Mouse (Mus musculus): ENCODE measurements around the gene Slc16a3. TPM values are rescaled to one million over a fixed set of nuclear protein-coding genes. Genes with fewer than 3 reads are reported as not detected.

The Slc16a3 gene
- polyA plus RNA-seq, 1 experiment = 28.8 TPM

DNA sequence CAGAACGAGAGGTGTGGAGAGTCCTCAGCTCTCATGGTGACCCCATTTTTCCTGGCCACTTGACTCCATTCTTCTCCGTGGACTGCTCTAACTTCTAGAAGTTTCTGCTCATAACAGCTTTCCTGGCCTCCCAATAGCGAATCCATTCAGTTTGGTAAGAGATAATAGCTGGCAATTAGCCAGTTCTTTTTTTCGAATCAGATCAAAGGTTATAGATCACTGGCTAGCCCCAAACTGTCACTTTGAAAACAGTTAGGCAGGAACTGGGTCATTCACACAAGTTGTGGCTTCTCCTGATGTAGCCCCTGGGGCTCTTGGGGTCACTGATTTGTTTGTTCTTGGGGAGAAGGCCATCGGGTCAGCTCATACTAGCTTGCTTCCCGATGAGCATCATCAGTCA, 46.5 kb downstream of the Slc16a3 start:
- 79% methylated on average over 6 of the region's 6 CpGs for WGBS
- H3K4me1 ChIP-seq (ENCODE audit: control insufficient read depth, insufficient read depth, low read length) = peaks cover 11% of the 10 kb centered on the region
- DNase-seq = no peak
- no peak overlapping the region for H3K4me3 ChIP-seq (replicated peaks; ENCODE audit: extremely low read depth, low read depth, low read length)
- no peak for TF ChIP-seq POLR2A (IDR thresholded peaks at IDR 0.05; ENCODE audit: borderline replicate concordance, extremely low read depth, low read depth, low read length)
- TF ChIP-seq CTCF (IDR thresholded peaks at IDR 0.05; ENCODE audit: insufficient read depth, low read length) = no peak

DNA sequence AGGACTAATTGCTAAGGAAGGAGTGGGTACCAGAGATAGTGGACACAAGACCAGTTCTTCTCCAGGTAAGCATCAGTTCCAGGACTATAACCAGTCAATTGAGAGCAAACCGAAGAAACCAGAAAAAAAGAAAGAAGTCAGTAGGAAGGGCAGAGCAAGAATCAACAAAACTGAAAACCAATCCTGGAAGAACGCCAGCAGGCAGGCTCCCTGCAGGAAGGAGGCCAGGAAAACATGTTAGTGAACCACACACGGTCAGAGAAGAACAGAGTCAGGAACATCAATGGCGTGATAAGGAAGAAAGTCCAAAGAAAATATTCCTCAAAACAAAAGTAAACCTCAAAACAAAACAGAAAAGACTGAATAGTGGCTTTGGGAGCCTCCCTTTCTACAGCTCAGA, 53.7 kb downstream of the Slc16a3 start:
- 19% methylated on average over 4 of the region's 4 CpGs for WGBS
- H3K4me1 ChIP-seq (ENCODE audit: control insufficient read depth, insufficient read depth, low read length) = no peaks in the 10 kb centered on the region
- TF ChIP-seq POLR2A (IDR thresholded peaks at IDR 0.05; ENCODE audit: borderline replicate concordance, extremely low read depth, low read depth, low read length) (no peak), CTCF (IDR thresholded peaks at IDR 0.05; ENCODE audit: insufficient read depth, low read length) (no peak)
- H3K4me3 ChIP-seq (replicated peaks; ENCODE audit: extremely low read depth, low read depth, low read length) = no peak overlapping the region
- no peak for DNase-seq

DNA sequence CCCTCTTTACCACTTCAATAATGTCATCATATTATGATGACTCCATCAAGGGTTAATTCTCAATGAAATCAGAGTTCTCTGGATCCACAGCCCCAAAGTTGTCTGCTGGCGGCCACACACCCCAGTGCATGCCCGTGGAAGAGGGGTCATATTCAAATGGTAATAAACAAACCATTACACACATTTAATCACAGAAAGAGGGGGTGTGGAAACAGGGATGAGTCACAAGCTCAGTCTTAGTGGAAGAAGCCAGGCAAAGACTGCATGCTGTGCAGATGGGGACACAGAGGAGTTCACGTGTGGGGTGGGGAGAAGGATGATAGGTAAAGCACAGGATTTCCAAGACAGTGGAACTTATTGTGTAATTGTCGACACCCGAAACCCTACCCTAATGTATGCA, 56.0 kb downstream of the Slc16a3 start:
- DNase-seq = no peak
- WGBS = 61% methylated on average over 5 of the region's 5 CpGs
- TF ChIP-seq CTCF (IDR thresholded peaks at IDR 0.05; ENCODE audit: insufficient read depth, low read length) (no peak), POLR2A (IDR thresholded peaks at IDR 0.05; ENCODE audit: borderline replicate concordance, extremely low read depth, low read depth, low read length) (no peak)

DNA sequence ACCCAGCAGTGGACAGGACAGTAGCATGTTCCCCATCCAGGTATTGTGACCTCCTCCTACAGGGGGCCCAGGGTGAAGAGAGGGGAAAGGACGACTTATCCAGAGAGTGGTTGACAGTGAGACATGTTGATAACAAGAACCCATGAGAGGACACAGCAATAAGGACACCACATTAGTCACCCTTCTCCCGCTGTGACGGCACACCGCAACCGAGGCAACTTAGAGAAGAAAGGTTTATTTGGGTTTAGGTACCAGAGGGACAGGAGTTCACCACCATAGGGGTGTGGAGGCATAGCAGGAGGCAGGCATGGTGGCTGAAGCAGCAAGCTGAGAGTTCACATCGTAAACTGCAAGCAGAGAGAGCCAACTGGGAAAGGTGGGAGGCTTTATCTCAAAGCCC, 57.9 kb downstream of the Slc16a3 start:
- DNase-seq = no peak
- TF ChIP-seq CTCF (IDR thresholded peaks at IDR 0.05; ENCODE audit: insufficient read depth, low read length) (no peak), POLR2A (IDR thresholded peaks at IDR 0.05; ENCODE audit: borderline replicate concordance, extremely low read depth, low read depth, low read length) (no peak)
- 67% methylated on average over 6 of the region's 6 CpGs for WGBS

More for the DNA sequence above, 56.0 kb downstream of the Slc16a3 start:
- H3K4me3 ChIP-seq (replicated peaks; ENCODE audit: extremely low read depth, low read depth, low read length) = no peak overlapping the region
- no peaks in the 10 kb centered on the region for H3K4me1 ChIP-seq (ENCODE audit: control insufficient read depth, insufficient read depth, low read length)

DNA sequence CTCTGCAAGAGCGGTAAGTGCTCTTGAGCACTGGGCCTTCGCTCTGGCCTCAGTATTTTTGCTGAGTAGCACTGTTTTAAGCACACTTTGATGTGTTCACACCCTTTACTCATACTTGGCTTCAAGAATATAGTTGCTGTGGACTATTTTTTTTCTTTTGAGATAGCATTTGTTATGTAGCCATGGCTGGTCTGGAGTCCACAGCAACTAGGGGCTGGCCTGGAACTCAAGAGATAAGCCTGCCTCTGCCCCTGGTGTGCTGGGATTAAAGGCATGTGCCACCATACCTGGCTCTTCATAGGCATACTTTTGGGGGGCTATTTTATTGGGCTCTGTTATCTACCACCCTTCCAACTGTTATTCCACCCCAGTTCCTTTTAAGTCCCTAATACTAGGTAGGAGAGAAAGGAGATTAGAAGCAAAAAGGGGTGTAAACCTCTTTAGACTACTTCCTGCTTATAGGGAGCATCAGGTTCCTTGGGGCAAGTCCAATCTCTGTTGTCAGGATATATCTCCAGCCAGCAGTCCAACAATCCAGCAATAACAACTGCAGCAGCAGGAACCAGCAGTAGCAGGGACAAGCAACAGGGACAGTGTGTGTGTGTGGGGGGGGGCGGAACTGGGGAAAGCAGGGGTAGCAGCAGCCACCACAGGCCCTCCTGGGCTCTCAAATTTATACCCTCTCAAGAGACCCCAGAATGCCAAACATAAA, 61.9 kb downstream of the Slc16a3 start:
- DNase-seq = no peak
- Histone ChIP-seq H3K4me1 (ENCODE audit: control insufficient read depth, insufficient read depth, low read length) (no peaks in the 10 kb centered on the region), H3K4me3 (replicated peaks; ENCODE audit: extremely low read depth, low read depth, low read length) (no peak overlapping the region)
- TF ChIP-seq POLR2A (IDR thresholded peaks at IDR 0.05; ENCODE audit: borderline replicate concordance, extremely low read depth, low read depth, low read length) = no peak
- no peak for TF ChIP-seq CTCF (IDR thresholded peaks at IDR 0.05; ENCODE audit: insufficient read depth, low read length)
- WGBS = 91% methylated on average over 3 of the region's 3 CpGs

More for the DNA sequence above, 57.9 kb downstream of the Slc16a3 start:
- Histone ChIP-seq H3K4me1 (ENCODE audit: control insufficient read depth, insufficient read depth, low read length) (no peaks in the 10 kb centered on the region), H3K4me3 (replicated peaks; ENCODE audit: extremely low read depth, low read depth, low read length) (no peak overlapping the region)

Other genes with a start within 250 kb of the Slc16a3 start
- gene Cenpx, start 234.7 kb upstream of the Slc16a3 start, polyA plus RNA-seq (2012; rRNA removed) = 68.0 and 69.1 TPM in 2 replicates
- 35.6 and 40.1 TPM in 2 replicates for gene Lrrc45, start 234.6 kb upstream of the Slc16a3 start, polyA plus RNA-seq (2012; rRNA removed)
- gene Rac3, start 227.0 kb upstream of the Slc16a3 start, polyA plus RNA-seq (2012; rRNA removed) = 62.0 and 76.8 TPM in 2 replicates
- gene Dcxr, start 221.2 kb upstream of the Slc16a3 start, polyA plus RNA-seq (2012; rRNA removed) = 326 and 340 TPM in 2 replicates
- 13,780 and 14,250 TPM in 2 replicates for gene Cbr2, start 216.4 kb upstream of the Slc16a3 start, polyA plus RNA-seq (2012; rRNA removed)
- gene Hmga1b, start 185.7 kb upstream of the Slc16a3 start, polyA plus RNA-seq (2012; rRNA removed) = 0.24 and 1.6 TPM in 2 replicates
- gene Rfng, start 164.3 kb upstream of the Slc16a3 start, polyA plus RNA-seq (2012; rRNA removed) = 55.8 and 59.8 TPM in 2 replicates
- gene Gps1, start 164.2 kb upstream of the Slc16a3 start, polyA plus RNA-seq (2012; rRNA removed) = 116 and 141 TPM in 2 replicates
- 32.0 and 35.4 TPM in 2 replicates for gene Dus1l, start 152.1 kb upstream of the Slc16a3 start, polyA plus RNA-seq (2012; rRNA removed)
- 1,387 and 1,388 TPM in 2 replicates for gene Fasn, start 123.9 kb upstream of the Slc16a3 start, polyA plus RNA-seq (2012; rRNA removed)
- gene Ccdc57, start 15.6 kb upstream of the Slc16a3 start, polyA plus RNA-seq (2012; rRNA removed) = 2.6 and 2.9 TPM in 2 replicates
- gene Csnk1d, start 42.9 kb downstream of the Slc16a3 start, polyA plus RNA-seq (2012; rRNA removed) = 61.2 and 75.3 TPM in 2 replicates
- gene Cd7, start 90.9 kb downstream of the Slc16a3 start, polyA plus RNA-seq (2012; rRNA removed) = 5.8 and 6.4 TPM in 2 replicates
- 0.06 and 0.51 TPM in 2 replicates for gene Sectm1b, start 115.1 kb downstream of the Slc16a3 start, polyA plus RNA-seq (2012; rRNA removed)
- not detected in 2 replicates for gene Sectm1a, start 132.7 kb downstream of the Slc16a3 start, polyA plus RNA-seq (2012; rRNA removed)
- gene Tex19.2, start 170.2 kb downstream of the Slc16a3 start, polyA plus RNA-seq (2012; rRNA removed) = not detected in 2 replicates
- gene Tex19.1, start 197.7 kb downstream of the Slc16a3 start, polyA plus RNA-seq (2012; rRNA removed) = not detected in 2 replicates
- gene Uts2r, start 211.8 kb downstream of the Slc16a3 start, polyA plus RNA-seq (2012; rRNA removed) = 0.13 TPM in 1 of 2 replicates, not detected in the other